Mouse (Mus musculus): ENCODE data around the gene Zfhx2.

- TF ChIP-seq CTCF (IDR thresholded peaks at IDR 0.05; ENCODE audit: control insufficient read depth, insufficient read depth, insufficient read length) (no peak), USF1 (IDR thresholded peaks at IDR 0.05; ENCODE audit: low read depth) (no peak), CEBPB (IDR thresholded peaks at IDR 0.05; ENCODE audit: low read depth) (no peak)
Observed at GRCm38 (mm10) chr14:55053050-55053449, 39.1 kb downstream of the Zfhx2 start.
